Mouse (Mus musculus) ES-E14 (cell line): ENCODE data around the gene Cabp1. TPM values are rescaled to one million over a fixed set of nuclear protein-coding genes. Genes with fewer than 3 reads are reported as not detected.

Experiments
- DNase-seq: peaks from one replicate; pipeline ENCODE4 v3.0.0-alpha.2; 2013; ENCODE audit warnings: low read depth, low spot score
- H3K27ac ChIP-seq: 2 replicates; pipeline ENCODE4 v1.5.1; 2012; ENCODE audit warnings: low read depth, mild to moderate bottlenecking, low read length, moderate library complexity, mixed read lengths; ENCODE audit not compliant: poor library complexity, insufficient read depth, severe bottlenecking
- H3K36me3 ChIP-seq: 2 replicates; pipeline ENCODE4 v1.6.1; 2012; ENCODE audit warnings: mild to moderate bottlenecking, low read length, moderate library complexity, mixed read lengths; ENCODE audit not compliant: control insufficient read depth, poor library complexity, insufficient read depth, severe bottlenecking
- H3K4me1 ChIP-seq, 2 experiments: fragments of 150-350 bp in 1 of 2; sonication (generic) in 1 of 2; 2 replicates each; pipeline ENCODE4 v1.6.1; 2012; ENCODE audit warnings: low read length in 2 of 2, mild to moderate bottlenecking in 1 of 2, mixed read lengths in 1 of 2; ENCODE audit not compliant: control insufficient read depth in 2 of 2, insufficient read depth in 2 of 2, poor library complexity in 1 of 2
- H3K4me3 ChIP-seq, 2 experiments: fragments of 150-350 bp in 1 of 2; sonication (generic) in 1 of 2; 2 replicates each; pipeline ENCODE4 v1.5.1; 2012; ENCODE audit warnings: low read length in 2 of 2, low read depth in 1 of 2, mild to moderate bottlenecking in 1 of 2, mixed read lengths in 1 of 2; ENCODE audit not compliant: insufficient read depth in 1 of 2, poor library complexity in 1 of 2, severe bottlenecking in 1 of 2
- H3K9ac ChIP-seq: 2 replicates; pipeline ENCODE4 v1.6.1; 2012; ENCODE audit warnings: low read depth, mild to moderate bottlenecking, low read length, mixed read lengths; ENCODE audit not compliant: poor library complexity, insufficient read depth, severe bottlenecking
- H3K9me3 ChIP-seq: fragments of 150-350 bp; sonication (generic); 2 replicates; pipeline ENCODE4 v1.6.1; 2012; ENCODE audit warnings: low read depth, mild to moderate bottlenecking, low read length; ENCODE audit not compliant: control insufficient read depth, insufficient read depth
- CHD2 ChIP-seq: IDR thresholded peaks from 2 replicates; pipeline ENCODE4 v1.6.1; 2014; ENCODE audit warnings: mild to moderate bottlenecking, low read depth, low read length, inconsistent platforms
- HCFC1 ChIP-seq: IDR thresholded peaks from 2 replicates; pipeline ENCODE4 v1.6.1; 2012; ENCODE audit warnings: low read length, inconsistent platforms, borderline replicate concordance; ENCODE audit not compliant: insufficient read depth
- MAFK ChIP-seq: IDR thresholded peaks from 2 replicates; pipeline ENCODE4 v1.6.1; 2014; ENCODE audit warnings: mild to moderate bottlenecking, low read depth, low read length, inconsistent platforms; ENCODE audit not compliant: insufficient read depth
- ZC3H11A ChIP-seq: IDR thresholded peaks from 2 replicates; pipeline ENCODE4 v1.6.1; 2012; ENCODE audit warnings: low read depth, mild to moderate bottlenecking, inconsistent platforms, low read length, borderline replicate concordance
- ZNF384 ChIP-seq: IDR thresholded peaks from 2 replicates; pipeline ENCODE4 v1.6.1; 2012; ENCODE audit warnings: low read depth, low read length, inconsistent platforms
- in situ Hi-C, 2 experiments: fragments of 600-800 bp; cut with MboI; formaldehyde crosslinking; loops; one replicate each; pipeline ENCODE4 v1.15.1; 2025; ENCODE audit warnings: low sequenced_read_pairs in 2 of 2, inconsistent platforms in 1 of 2; ENCODE audit not compliant: unreplicated experiment in 2 of 2
- total RNA-seq: library from RNA; depleted of rRNA; stranded (reverse); fragments of 300-350 nt; gene quantifications from 2 replicates; pipeline ENCODE4 v1.2.3, GENCODE M21; 2012

Gene Cabp1
- total RNA-seq, 1 experiment = 14.9 TPM

DNA sequence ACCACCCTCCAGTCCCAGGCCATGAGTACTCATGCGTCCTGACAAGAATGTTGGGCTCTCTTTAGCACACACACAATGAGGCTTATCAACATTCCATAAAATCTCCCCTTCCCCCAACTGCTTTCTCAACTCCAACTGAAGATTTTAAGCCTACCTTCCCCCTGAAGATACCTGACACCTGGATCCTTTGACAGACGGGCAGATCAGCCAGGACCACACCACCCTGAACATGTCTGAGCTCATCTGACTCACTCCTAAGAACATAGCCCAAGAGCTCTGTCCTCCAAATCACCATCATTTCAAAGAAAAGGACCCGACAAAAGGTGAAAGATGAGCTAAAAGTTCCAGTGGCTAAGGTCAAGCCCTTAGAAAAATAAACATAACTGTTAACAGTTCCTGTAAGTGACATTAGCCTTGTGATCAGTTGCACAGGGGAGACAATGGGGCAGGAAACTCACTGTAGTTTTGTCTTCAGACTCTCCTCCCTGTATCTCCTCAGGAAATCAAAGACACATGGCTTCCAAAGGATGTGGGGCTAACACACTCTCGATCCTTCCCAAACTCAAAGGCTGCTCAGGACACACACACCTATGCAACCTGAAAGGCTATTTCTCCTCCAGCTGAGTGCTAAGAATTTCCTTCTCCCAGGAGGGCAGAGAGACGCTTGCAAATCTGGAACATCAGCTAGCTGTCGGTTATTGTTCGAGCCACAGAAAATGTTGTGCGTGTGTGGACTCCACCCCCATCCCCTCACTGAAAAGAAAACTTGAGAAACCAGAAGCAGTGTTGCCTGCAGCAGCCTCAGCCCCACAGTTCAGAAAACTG is 41.8 kb downstream of the Cabp1 start:
- in situ Hi-C loops = no loop called here
- no peaks in the 10 kb centered on the region for H3K9me3 ChIP-seq
- peaks cover 6 to 25% of the 10 kb centered on the region in 2 experiments for H3K4me1 ChIP-seq
- no peak for TF ChIP-seq MAFK
- TF ChIP-seq ZC3H11A = no peak
- TF ChIP-seq CHD2 = no peak
- TF ChIP-seq ZNF384 = no peak
- TF ChIP-seq HCFC1 = no peak
- peak overlapping the region; percentile 37; the same call in 1 of the 2 replicates for H3K27ac ChIP-seq
- H3K4me3 ChIP-seq = no peak overlapping the region
- H3K9ac ChIP-seq = peak overlapping the region; percentile 21; the same call in 1 of the 2 replicates
- DNase-seq = no peak
- H3K36me3 ChIP-seq = peaks cover 32% of the 10 kb centered on the region

DNA sequence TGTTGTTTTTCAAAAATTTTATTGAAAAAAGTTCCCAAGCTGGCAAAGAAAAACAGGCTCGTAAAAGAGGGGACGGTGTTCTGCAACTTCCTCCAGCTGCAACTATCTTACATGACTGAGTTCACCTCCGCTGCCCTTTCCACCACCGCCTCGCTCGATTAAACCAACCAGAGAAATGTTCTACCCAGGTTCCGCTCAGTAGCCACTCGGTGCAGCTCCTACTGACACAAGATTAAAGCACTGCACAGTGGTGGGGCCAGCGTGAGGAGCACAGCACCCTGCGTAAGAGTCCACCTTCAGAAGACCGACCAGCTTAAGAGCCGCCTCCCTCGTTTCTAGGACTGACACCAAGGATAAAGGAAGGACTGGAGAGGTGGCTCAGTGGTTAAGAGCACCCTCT is 42.7 kb downstream of the Cabp1 start:
- no peak for DNase-seq
- Histone ChIP-seq H3K27ac (no peak overlapping the region), H3K9me3 (no peaks in the 10 kb centered on the region), H3K9ac (no peak overlapping the region; the same call in 1 of the 2 replicates), H3K4me3 (0 out of 4 replicates have a peak overlapping the region, but pooled peaks of 1 of the 2 experiments have one; percentile 2), H3K36me3 (peaks cover 39% of the 10 kb centered on the region), H3K4me1 (peaks cover 6 to 25% of the 10 kb centered on the region in 2 experiments)
- in situ Hi-C loops = no loop called here
- TF ChIP-seq MAFK (no peak), ZC3H11A (no peak), CHD2 (no peak), ZNF384 (no peak), HCFC1 (no peak)

- TF ChIP-seq ZC3H11A = no peak
- TF ChIP-seq MAFK = no peak
- no peak for TF ChIP-seq ZNF384
- no peak for TF ChIP-seq HCFC1
- TF ChIP-seq CHD2 = no peak
- H3K4me1 ChIP-seq = peaks cover 6 to 26% of the 10 kb centered on the region in 2 experiments
- H3K9me3 ChIP-seq = no peaks in the 10 kb centered on the region
- no peak for DNase-seq
- no peak overlapping the region for H3K27ac ChIP-seq
- H3K36me3 ChIP-seq = peaks cover 43% of the 10 kb centered on the region
- no peak overlapping the region; the same call in 1 of the 2 replicates for H3K9ac ChIP-seq
- H3K4me3 ChIP-seq = no peak overlapping the region
- in situ Hi-C loops = no loop called here
Observed at GRCm38 (mm10) chr5:115150991-115151390, 43.2 kb downstream of the Cabp1 start.

GRCm38 (mm10) chr5:115149675-115150459 is 44.3 kb downstream of the Cabp1 start:
- DNase-seq = no peak
- Histone ChIP-seq H3K4me3 (no peak overlapping the region), H3K9ac (no peak overlapping the region), H3K27ac (no peak overlapping the region), H3K36me3 (peaks cover 46% of the 10 kb centered on the region), H3K4me1 (peaks cover 6 to 34% of the 10 kb centered on the region in 2 experiments), H3K9me3 (no peaks in the 10 kb centered on the region)
- no peak for TF ChIP-seq CHD2
- no peak for TF ChIP-seq ZC3H11A
- TF ChIP-seq MAFK = no peak
- no peak for TF ChIP-seq HCFC1
- no peak for TF ChIP-seq ZNF384
- in situ Hi-C loops = no loop called here
